Mouse (Mus musculus): Measurements from ENCODE around the gene Pum2.
"Not testable (repeated sequence)": the region's sequence is repeated elsewhere in the genome, so short reads cannot be mapped to it uniquely, and the experiment has no call there.

The Pum2 gene

DNA sequence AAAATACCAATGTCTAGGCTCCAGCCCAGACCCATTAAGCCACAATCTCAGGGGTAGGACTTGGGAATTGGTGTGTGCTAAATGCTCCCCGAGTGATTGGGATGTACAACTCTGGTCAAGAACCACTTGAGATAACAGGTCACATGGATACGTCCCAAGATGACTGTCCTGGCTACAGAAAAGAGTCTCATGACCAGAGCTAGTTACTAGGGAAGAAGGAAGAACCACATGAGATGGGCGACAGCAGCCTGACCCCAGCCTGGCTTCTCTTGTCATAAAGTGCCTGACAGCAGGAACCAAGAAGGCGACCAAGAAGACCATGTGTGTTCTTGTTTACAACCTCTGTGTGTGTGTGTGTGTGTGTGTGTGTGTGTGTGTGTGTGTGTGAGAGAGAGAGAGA, 4.5 kb upstream of the Pum2 start:
- DNase-seq (ENCODE audit: low spot score): no peak

- no peak for DNase-seq (ENCODE audit: low spot score)
Measured at GRCm38 (mm10) chr12:8669846-8670245, 4.1 kb upstream of the Pum2 start.

- DNase-seq (ENCODE audit: low spot score): no peak
Measured at GRCm38 (mm10) chr12:8673121-8673973, 587 bp upstream of the Pum2 start.

DNA sequence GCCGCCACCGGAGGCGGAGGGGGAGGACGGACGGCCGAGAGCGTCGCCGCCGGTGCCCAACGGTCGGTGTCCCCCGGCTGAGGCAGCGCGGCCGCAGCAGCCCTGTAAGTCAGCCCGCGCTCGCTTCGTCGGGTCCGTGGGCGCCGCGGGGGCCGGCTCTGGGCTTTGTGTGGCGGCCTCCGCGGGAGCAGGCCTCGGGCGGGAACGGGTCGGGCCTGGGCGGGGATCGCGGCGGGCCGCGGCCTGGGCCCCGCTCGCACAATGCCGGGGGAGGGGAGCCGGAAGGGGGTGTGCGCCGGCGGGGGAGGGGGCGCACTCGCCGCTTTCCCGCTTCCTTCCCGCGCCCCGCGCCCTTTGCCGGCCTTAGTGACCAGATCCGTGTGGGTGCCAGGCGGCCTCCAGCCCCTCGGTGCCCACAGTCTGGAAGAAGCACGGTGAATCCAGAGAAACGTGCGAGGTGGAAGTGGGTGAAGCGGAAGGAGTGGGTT, 487 bp downstream of the Pum2 start:
- DNase-seq (ENCODE audit: low spot score): peak; percentile 79

- DNase-seq (ENCODE audit: low spot score): no peak
Measured at GRCm38 (mm10) chr12:8674891-8675341, 982 bp downstream of the Pum2 start.

DNA sequence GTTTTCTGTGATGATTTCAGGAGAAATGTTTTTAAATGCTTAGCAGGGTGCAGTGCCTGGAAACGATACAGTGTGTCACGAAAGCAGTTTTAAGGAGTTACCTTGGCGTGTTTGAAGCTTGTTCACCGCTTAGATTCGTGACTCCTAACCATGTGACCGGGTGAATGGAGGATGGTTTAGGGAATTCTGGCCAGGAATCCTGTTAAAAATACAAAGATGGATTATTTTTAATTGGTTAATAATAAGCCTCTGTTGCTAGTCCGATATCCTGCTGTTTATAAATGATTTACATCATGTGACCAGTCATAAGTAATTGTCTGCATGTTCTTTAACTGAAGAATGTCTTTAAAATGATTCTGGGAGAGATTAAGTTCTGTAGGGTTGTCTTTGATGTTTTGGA, 1.4 kb downstream of the Pum2 start:
- DNase-seq (ENCODE audit: low spot score): no peak

- no peak for DNase-seq (ENCODE audit: low spot score)
Measured at GRCm38 (mm10) chr12:8676341-8676740, 2.4 kb downstream of the Pum2 start.

DNA sequence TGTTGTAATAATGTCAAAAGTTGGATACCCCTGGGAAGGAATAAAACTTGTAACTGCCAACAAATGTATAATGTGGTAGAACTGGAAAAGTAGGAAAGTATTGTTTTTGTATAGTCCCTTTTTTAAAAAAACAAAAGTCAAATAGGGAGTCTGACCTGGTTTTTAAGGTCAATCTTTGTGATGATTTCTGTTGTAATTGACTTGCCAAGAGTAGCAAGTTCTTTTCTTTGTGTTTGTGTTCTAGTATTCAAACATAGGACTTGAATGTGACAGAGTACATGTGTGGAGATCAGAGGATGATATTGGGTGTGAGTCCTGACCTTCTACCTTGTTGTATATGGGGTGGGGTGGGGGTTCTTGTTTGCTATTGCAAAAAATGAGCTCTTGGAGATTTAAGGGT, 4.0 kb downstream of the Pum2 start:
- DNase-seq (ENCODE audit: low spot score): no peak

GRCm38 (mm10) chr12:8684200-8684599, 10.3 kb downstream of the Pum2 start:
- DNase-seq (ENCODE audit: low spot score): no peak

- no peak for DNase-seq (ENCODE audit: low spot score)
Measured at GRCm38 (mm10) chr12:8685036-8685435, 11.1 kb downstream of the Pum2 start.

GRCm38 (mm10) chr12:8689882-8690281, 15.9 kb downstream of the Pum2 start:
- not testable (repeated sequence) for DNase-seq (ENCODE audit: low spot score)

- no peak for DNase-seq (ENCODE audit: low spot score)
Measured at GRCm38 (mm10) chr12:8698895-8699294, 25.0 kb downstream of the Pum2 start.

DNA sequence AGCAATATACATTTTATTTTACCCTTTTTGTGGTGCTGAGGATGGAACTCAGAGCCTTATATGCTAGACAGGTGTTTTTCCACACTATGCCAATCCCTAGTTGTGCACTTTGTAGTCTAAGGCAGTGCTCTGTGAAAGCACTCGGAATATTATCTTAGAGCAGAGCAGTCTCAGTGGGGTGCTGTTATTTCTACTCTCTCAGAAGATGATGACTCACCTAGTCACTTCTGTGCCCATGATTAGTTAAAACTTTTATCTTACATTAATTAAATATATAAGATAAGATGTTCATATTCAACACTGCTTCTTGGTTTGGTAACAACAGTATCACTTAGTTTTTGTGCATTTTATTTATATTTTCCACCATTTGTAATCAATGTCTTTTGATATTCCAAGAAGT, 30.1 kb downstream of the Pum2 start:
- DNase-seq (ENCODE audit: low spot score): no peak

DNA sequence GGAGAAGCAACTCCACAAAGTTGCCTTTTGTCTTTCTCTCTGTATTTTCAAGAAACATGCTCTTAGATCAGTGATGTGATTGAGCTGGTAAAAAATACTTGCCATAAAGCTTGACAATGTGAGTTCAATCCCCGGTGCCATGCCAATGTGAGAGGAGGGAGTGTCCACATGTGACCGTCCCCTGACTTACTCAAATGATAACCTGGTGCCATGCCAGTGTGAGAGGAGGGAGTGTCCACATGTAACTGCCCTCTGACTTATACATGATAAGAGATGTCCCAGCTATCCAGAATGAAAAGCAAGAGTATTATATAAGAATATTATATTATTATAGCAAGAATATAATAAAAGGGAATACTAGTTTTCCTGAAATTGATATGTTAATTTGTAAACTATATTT, 34.9 kb downstream of the Pum2 start:
- DNase-seq (ENCODE audit: low spot score): no peak

GRCm38 (mm10) chr12:8712665-8713064, 38.7 kb downstream of the Pum2 start:
- DNase-seq (ENCODE audit: low spot score): no peak

DNA sequence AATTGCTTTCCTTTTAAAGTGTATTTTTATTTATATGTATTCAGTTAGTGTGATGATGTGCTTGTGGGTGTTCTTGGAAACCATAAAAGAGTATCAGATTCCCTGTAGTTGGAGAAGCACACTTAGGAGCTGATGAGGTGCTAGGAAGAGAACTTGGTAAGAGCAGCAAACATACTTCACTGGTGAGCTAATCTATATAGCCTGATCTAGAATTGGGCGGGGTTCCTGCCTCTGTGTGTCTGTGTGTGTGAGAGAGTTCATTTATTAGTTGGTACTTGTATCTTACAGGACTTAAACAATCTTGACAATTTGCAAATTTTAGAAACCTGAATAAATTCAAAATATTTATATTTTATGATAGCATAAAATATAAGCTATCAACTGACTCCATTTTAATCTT, 42.2 kb downstream of the Pum2 start:
- DNase-seq (ENCODE audit: low spot score): no peak

DNA sequence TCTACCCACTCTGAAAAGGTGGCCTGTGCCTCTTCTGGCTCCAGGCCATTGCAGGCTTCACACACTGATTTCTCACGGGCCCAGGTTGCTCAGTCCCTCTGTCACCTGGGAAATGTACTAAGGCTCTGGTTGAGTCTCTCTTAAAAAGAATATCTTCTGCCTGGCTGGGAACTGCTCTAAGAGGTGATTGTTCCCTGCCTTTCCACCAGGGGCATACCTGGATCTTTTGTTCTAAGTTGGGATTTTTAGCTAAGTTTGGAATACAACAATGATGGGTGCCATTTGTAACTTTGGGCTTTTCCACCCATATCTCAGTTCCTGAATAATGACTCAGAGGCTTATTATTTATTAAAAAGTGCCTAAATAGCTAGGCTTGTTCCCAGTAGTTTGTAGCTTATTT, 53.0 kb downstream of the Pum2 start:
- no peak for DNase-seq (ENCODE audit: low spot score)

- no peak for DNase-seq (ENCODE audit: low spot score)
Measured at GRCm38 (mm10) chr12:8728739-8729138, 54.8 kb downstream of the Pum2 start.

DNA sequence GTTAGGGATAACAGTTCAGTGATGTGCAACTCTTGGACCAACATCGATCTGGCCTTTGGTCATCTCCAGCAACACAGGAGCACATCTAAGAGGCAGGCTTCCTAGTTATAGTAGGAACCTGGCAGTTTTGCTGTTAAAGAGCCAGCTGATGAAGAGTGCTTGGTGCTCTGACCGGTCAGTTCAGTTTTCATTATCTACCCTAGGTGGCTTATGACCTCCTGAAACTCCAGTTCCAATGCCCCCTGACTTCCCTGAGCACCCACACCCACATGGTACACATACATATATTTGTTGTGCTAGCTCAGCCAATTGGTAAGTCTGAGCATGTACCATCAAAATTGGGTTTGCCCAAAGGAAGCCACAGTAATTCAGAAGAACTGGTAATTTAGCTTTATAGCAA, 79.7 kb downstream of the Pum2 start:
- DNase-seq (ENCODE audit: low spot score): no peak

DNA sequence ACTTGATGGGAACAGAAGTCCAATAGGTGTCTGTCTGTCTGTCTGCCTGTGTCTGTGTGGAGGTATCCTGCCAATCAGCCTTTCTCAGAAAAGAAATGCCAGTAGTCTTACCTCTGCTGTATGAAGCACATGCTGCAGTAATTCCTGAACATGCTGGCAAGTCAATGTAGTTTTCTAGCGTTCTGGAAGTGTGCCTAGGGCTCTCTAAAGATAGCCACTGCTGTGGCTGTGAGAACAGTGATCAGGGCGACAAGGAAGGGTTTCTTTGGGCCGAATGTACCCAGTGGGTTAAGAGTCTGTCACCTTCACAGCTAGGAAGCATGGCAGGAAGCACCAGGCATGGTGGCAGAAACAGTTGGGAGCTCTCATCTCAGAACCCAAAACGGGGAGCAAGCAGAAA, 80.2 kb downstream of the Pum2 start:
- DNase-seq (ENCODE audit: low spot score): no peak

DNA sequence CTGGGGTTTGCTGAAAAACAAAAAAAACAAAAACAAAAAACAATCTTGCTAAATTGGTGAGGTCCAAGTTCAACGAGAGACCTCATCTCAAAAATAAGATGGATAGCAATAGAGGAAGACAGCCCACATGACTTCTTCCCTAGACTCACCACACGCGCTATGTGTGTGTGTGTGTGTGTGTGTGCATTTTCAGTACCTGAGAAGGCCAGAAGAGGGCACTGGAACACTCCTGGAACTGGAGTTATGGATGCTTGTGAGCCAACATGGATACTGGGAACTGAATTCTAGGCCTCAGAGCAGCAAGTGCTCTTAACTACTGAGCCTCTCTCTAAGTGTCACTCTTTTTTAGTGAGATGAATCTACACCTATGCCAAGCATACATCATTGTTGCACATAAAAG, 84.1 kb downstream of the Pum2 start:
- DNase-seq (ENCODE audit: low spot score): no peak

- no peak for DNase-seq (ENCODE audit: low spot score)
Measured at GRCm38 (mm10) chr12:8759115-8759514, 85.2 kb downstream of the Pum2 start.

DNA sequence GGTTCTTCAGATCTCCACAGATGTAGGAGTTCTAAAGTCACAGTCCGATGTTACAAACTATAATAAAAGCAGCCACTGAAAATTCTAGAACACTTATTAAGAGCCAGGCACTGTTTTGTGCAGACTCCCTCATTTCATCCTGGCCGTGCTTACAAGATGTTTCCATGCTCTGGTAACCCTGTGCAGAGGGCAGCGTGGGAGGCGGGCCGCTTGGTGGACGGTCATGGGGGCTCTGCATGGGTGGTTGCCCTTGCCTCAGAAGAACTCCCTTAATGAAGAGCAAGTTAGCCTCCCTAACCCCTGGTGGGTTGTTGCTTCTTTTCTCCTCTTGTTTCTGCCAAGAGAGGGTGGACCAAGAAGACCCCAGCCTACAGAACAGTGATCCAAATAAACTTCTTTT, 85.8 kb downstream of the Pum2 start:
- DNase-seq (ENCODE audit: low spot score): peak; percentile 2

DNA sequence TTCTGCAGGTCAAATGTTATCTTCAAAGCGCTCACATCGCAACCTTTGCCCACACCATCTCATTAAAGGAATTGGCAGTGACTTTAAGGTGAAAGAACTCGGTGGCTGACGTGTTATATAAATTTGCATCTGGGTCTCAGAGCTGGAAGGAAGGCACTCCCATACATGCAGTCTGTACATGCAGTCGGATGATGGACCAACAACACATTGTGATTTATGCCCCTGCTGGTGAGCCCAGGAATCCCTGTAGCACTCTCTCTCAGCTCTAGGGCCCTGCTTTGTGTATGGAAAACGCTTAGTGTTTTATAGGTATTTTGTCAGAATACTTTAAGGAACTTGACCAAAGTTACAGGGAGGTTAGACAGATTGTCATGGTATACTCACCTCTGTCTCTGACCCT, 86.6 kb downstream of the Pum2 start:
- DNase-seq (ENCODE audit: low spot score): peak; percentile 2
